Mouse (Mus musculus) liver, postnatal 0 days (tissue): ENCODE data around the gene Cacna2d4.

Experiments
- CTCF ChIP-seq: sonication (generic); IDR thresholded peaks from 2 replicates; pipeline ENCODE4 v1.5.1; 2016; ENCODE audit warnings: antibody characterized with exemption, low read depth
- EP300 ChIP-seq: IDR thresholded peaks from 2 replicates; pipeline ENCODE4 v1.6.1; 2016; ENCODE audit warnings: antibody characterized with exemption, low read depth, mild to moderate bottlenecking

DNA sequence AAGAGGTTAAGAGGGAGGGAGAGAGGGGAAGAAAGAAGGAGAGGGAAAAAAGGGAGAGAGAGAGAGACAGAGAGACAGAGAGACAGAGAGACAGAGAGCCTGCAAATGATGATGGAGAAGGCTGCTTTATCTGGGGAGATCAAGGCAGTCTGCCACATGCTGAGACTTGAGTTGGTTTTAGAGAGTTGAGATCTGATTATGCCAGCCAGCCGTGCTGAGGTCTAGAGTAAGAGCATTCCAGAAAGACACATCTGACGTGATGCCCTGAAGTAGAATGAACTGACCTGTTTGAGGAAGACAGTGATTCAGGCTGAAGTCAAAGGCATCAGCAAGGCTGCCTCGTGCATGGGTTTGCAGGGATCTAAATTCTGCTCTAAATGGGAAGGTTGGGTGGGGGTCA is 97.5 kb downstream of the Cacna2d4 start:
- no peak for TF ChIP-seq CTCF
- no peak for TF ChIP-seq EP300
